Mouse (Mus musculus): ENCODE data around the gene Grb14.

The Grb14 gene

DNA sequence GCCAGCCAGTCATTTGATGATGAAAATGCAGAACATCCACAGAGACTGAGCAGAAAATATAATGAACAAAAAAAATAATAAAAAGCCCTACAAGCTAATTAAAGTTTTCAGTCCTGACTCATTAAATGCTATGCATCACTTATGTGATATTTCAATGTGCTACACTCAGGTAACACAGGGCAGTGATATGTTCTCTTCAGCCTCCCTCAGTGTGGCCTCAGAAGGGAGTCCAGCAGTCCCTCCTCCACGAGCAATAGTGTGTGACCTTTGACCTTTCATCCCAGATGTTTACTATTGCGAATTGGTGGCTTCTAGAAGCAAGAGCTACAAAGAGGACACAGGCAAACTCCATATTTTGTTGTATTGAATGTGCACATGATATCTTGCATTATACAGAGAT lies 146.5 kb downstream of the Grb14 start:
- no peak for DNase-seq (ENCODE audit: low read depth, low spot score)
